Mouse (Mus musculus) cortical plate, adult 2 months (tissue): Measurements from ENCODE around the gene Sap30l. TPM values are rescaled to one million over a fixed set of nuclear protein-coding genes. Genes with fewer than 3 reads are reported as not detected.

ENCODE experiments used
- H3K27ac ChIP-seq: fragments of 200-500 bp; 2 replicates; pipeline ENCODE4 v1.5.1; 2012; ENCODE audit warnings: low read length, control low read depth, inconsistent platforms; ENCODE audit not compliant: insufficient read depth
- H3K4me1 ChIP-seq: fragments of 200-500 bp; 2 replicates; pipeline ENCODE4 v1.6.1; 2011; ENCODE audit warnings: low read length; ENCODE audit not compliant: control insufficient read depth, insufficient read depth
- H3K4me3 ChIP-seq: fragments of 200-500 bp; 2 replicates; pipeline ENCODE4 v1.5.1; 2011; ENCODE audit warnings: mild to moderate bottlenecking, low read length, control low read depth; ENCODE audit not compliant: insufficient read depth
- CTCF ChIP-seq: fragments of 200-500 bp; IDR thresholded peaks from 2 replicates; pipeline ENCODE4 v1.5.1; 2011; ENCODE audit warnings: mild to moderate bottlenecking, control low read depth, low read length; ENCODE audit not compliant: insufficient read depth; ENCODE audit errors: extremely low read depth
- POLR2A ChIP-seq: fragments of 200-500 bp; IDR thresholded peaks from 2 replicates; pipeline ENCODE4 v1.6.1; 2011; ENCODE audit warnings: mild to moderate bottlenecking, low read length, control low read depth; ENCODE audit not compliant: insufficient read depth; ENCODE audit errors: extremely low read depth
- polyA plus RNA-seq: library from polyadenylated mRNA; depleted of rRNA; stranded (reverse); fragments of >200 nt; gene quantifications from 2 replicates; pipeline ENCODE4 v1.2.3, GENCODE M21; 2012

Sap30l gene
- polyA plus RNA-seq, 1 experiment, result 37.7 TPM

DNA sequence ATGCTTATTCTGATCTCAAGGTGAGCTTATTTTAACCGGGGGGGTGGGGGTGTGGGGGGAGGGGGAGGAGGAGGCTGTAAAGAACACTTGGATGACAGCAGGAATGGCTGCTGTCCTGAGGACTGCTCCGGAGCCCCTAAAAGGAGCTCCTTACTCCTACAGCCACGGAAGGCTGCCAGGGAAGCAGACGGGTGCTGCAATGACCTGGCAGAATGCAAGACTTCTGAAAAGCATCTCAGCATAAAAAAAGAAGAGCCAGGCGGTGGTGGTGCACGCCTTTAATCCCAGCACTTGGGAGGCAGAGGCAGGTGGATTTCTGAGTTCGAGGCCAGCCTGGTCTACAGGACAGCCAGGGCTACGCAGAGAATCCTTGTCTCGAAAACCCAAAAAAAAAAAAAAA lies 3.6 kb upstream of the Sap30l start:
- TF ChIP-seq CTCF, result no peak
- TF ChIP-seq POLR2A, result no peak
- Histone ChIP-seq H3K27ac (no peak overlapping the region), H3K4me1 (peaks cover 4% of the 10 kb centered on the region; the same call in 1 of the 2 replicates), H3K4me3 (no peak overlapping the region)

DNA sequence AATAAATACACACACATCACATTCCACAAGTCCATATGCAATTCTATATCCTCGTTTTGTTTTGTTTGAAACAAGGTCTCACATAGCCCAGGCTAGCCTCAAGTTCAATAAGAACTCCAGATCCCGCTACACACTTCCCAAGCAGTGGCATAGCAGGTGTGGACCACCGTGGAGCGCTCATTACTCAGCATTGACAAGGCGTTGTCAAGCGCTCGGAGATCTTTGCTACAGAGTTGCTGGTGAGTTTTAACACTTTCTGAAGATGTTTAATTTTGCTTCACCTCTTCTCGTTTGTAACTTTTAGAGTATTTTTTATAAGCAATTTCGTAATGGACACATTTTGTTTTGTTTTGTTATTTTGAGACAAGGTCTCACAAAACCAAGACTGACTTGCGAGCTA lies 2.0 kb upstream of the Sap30l start:
- Histone ChIP-seq H3K4me1 (peaks cover 6% of the 10 kb centered on the region; the same call in 1 of the 2 replicates), H3K4me3 (no peak overlapping the region), H3K27ac (no peak overlapping the region)
- TF ChIP-seq CTCF (no peak), POLR2A (no peak)

- Histone ChIP-seq H3K4me3 (peak overlapping the region; percentile 97), H3K4me1 (peaks cover 6% of the 10 kb centered on the region; the same call in 1 of the 2 replicates), H3K27ac (no peak overlapping the region)
- TF ChIP-seq CTCF, result no peak
- no peak for TF ChIP-seq POLR2A
Measured at GRCm38 (mm10) chr11:57800266-57800951, 1.0 kb upstream of the Sap30l start.

- Histone ChIP-seq H3K4me3 (peak overlapping the region; percentile 97), H3K27ac (no peak overlapping the region), H3K4me1 (peaks cover 6% of the 10 kb centered on the region; the same call in 1 of the 2 replicates)
- TF ChIP-seq POLR2A, result no peak
- TF ChIP-seq CTCF, result no peak
Measured at GRCm38 (mm10) chr11:57801766-57802510, 501 bp downstream of the Sap30l start.

DNA sequence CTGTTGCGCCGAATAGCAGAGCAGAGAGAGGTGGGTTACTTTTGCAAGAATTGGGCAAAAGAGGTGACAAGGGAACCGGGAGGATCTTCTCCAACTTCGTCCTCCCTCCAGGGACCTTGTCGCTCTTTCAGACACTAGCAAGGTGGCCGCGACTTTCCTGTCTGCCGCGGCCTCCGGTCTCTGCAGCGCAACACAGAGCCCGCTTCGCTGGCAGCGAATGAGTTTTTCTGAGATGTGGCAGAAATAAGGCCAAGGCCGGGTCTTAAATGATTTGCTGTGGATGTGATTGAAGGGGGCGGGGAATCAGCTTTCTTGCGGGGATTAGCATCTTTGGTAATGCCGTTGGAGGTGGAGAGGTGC lies 1.1 kb downstream of the Sap30l start:
- Histone ChIP-seq H3K4me3 (peak overlapping the region; percentile 97), H3K27ac (no peak overlapping the region), H3K4me1 (peaks cover 6% of the 10 kb centered on the region; the same call in 1 of the 2 replicates)
- TF ChIP-seq CTCF, result no peak
- TF ChIP-seq POLR2A, result no peak

DNA sequence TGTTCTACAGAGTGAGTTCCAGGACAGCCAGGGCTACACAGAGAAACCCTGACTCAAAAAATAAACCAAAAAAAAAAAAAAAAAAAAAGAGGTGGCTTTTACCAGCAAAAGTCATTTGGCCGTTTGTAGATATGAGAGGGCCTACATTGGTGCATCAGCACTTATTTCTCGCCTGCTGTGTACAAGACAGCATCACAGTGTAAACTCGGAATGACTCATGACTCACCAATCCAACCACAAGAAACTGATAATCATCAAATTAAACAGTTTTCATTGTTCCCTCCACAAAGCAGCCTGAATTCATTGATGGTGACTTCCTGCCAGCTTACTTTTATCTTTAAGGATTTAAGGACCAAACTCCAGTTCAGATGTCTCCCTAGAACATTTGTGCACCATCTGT lies 3.6 kb downstream of the Sap30l start:
- Histone ChIP-seq H3K4me1 (peaks cover 6% of the 10 kb centered on the region; the same call in 1 of the 2 replicates), H3K27ac (no peak overlapping the region)
- TF ChIP-seq CTCF (no peak), POLR2A (no peak)

DNA sequence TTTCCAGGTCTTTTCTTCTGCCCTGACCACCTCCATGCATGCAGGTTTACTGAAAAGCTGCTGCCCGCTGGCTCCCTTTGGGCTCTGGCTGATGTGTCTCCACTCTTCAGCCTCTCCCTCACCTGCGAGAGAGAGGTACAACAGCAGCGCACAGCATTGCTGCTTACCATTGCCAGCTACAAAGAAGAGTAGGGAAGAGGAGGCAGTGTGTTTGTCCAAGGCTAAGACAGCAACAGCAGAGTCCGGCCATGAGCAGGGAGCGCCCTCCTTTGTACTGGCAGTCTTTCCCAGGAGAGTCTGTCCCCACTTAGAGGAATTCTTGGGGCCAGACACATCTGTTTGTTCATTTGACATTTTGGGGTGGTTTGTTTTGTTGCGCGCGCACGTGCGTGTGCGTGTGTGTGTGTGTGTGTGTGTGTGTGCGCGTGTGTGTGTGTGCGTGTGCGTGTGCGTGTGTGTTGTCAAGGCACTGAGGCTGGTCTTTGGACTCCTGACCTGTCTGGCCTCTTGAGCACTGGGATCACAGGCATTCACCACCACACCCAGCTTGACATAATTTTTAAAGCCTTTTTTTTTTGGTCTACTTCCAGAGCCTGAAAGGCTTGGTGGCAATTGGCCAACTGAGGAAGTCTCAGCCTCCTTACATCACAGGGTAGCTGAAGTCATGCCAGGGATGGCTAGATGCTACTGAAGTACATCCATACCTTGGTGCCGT lies 7.7 kb downstream of the Sap30l start:
- Histone ChIP-seq H3K4me3 (no peak overlapping the region), H3K4me1 (no peaks in the 10 kb centered on the region), H3K27ac (no peak overlapping the region)
- TF ChIP-seq CTCF (no peak), POLR2A (no peak)

More for the DNA sequence above, 3.6 kb downstream of the Sap30l start:
- no peak overlapping the region for H3K4me3 ChIP-seq

GRCm38 (mm10) chr11:57809732-57810098 lies 8.3 kb downstream of the Sap30l start:
- Histone ChIP-seq H3K4me3 (no peak overlapping the region), H3K27ac (no peak overlapping the region), H3K4me1 (no peaks in the 10 kb centered on the region)
- no peak for TF ChIP-seq CTCF
- TF ChIP-seq POLR2A, result no peak

- H3K27ac ChIP-seq, result no peak overlapping the region
- no peak overlapping the region for H3K4me3 ChIP-seq
- TF ChIP-seq POLR2A (no peak), CTCF (no peak)
- no peaks in the 10 kb centered on the region for H3K4me1 ChIP-seq
Measured at GRCm38 (mm10) chr11:57811006-57811405, 9.6 kb downstream of the Sap30l start.
